Mouse (Mus musculus): Measurements from ENCODE around the gene Olfr126. TPM values are rescaled to one million over a fixed set of nuclear protein-coding genes. Genes with fewer than 3 reads are reported as not detected.

Gene Olfr126
- polyA plus RNA-seq (2014; fragmentation: Nextera tagmentation; extraction: Ambion mirVana): not detected in 2 replicates

DNA sequence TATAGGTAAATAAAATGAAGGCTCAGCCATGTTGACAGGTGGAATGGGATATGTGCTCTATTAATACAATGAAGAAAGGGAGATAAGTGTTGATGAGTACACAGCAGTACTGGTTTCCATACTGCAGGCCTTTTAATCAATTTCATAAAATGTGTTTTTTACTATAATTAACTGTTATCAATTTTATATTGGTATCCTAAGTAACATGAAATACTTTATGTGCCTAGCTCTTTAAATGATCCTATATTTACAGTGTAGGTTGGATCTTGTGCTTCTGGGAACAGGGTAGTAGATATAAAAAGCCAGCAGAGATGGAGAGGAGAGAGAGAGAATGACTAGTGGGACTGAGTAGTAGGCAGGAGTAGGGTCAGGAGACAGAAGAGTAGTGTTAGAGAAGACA lies at the start of gene Olfr126:
Gene Olfr126, plus strand, starts transcription at position 301 of the 400 bp plus-strand sequence.
- Histone ChIP-seq H3K9me3 (replicated peaks; ENCODE audit: control insufficient read depth, low read length) (no peaks in the 10 kb centered on the region), H3K27me3 (ENCODE audit: control insufficient read depth, insufficient read depth, low read length) (no peaks in the 10 kb centered on the region), H3K4me3 (ENCODE audit: low read depth, low read length) (no peak within 1 kb of the TSS), H3K4me2 (ENCODE audit: low read depth, low read length) (no peak within 1 kb of the TSS), H3K27ac (replicated peaks; ENCODE audit: low read depth, low read length) (no peak within 1 kb of the TSS), H3K36me3 (replicated peaks; ENCODE audit: control insufficient read depth, insufficient read depth, low read depth, low read length) (no peaks in the 10 kb centered on the region), H3K9ac (replicated peaks; ENCODE audit: low read length) (no peak within 1 kb of the TSS), H3K4me1 (ENCODE audit: control insufficient read depth, insufficient read depth, low read length) (no peaks in the 10 kb centered on the region)
- ATAC-seq (replicated peaks; ENCODE audit: insufficient number of reproducible peaks, low FRiP score, low TSS enrichment, low read depth): no peak
- DNase-seq (ENCODE audit: low spot score): no peak

DNA sequence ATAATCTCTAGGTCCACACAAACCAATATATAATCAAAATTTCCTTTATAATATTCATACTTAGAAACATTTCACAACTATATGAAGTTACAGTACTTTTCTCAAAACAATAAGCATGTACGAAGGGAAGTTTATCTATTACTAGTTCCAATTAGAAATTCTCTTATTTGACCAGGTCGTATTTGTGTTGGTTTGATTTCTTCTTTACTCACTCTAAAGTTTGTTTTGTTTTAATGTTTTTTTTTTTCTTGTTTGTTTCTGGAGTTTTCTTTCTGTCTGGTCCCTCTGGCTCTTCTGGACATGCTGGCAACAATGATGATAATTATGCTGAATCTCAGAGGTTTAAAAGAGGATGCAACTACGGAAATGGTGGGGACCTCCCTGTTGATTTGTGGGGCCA lies 47.7 kb upstream of the Olfr126 start, which contains the start of gene Olfr124:
Gene Olfr124, plus strand, starts transcription at position 301 of the 400 bp plus-strand sequence.
- Histone ChIP-seq H3K4me3 (ENCODE audit: low read depth, low read length) (no peak within 1 kb of the TSS), H3K9me3 (replicated peaks; ENCODE audit: control insufficient read depth, low read length) (no peaks in the 10 kb centered on the region), H3K9ac (replicated peaks; ENCODE audit: low read length) (no peak within 1 kb of the TSS), H3K36me3 (replicated peaks; ENCODE audit: control insufficient read depth, insufficient read depth, low read depth, low read length) (no peaks in the 10 kb centered on the region), H3K4me1 (ENCODE audit: control insufficient read depth, insufficient read depth, low read length) (no peaks in the 10 kb centered on the region), H3K4me2 (ENCODE audit: low read depth, low read length) (no peak within 1 kb of the TSS), H3K27me3 (ENCODE audit: control insufficient read depth, insufficient read depth, low read length) (no peaks in the 10 kb centered on the region), H3K27ac (replicated peaks; ENCODE audit: low read depth, low read length) (no peak within 1 kb of the TSS)
- 83% methylated on average over 3 of the region's 3 CpGs for WGBS
- ATAC-seq (replicated peaks; ENCODE audit: insufficient number of reproducible peaks, low FRiP score, low TSS enrichment, low read depth) (no peak), DNase-seq (ENCODE audit: low spot score) (no peak)

DNA sequence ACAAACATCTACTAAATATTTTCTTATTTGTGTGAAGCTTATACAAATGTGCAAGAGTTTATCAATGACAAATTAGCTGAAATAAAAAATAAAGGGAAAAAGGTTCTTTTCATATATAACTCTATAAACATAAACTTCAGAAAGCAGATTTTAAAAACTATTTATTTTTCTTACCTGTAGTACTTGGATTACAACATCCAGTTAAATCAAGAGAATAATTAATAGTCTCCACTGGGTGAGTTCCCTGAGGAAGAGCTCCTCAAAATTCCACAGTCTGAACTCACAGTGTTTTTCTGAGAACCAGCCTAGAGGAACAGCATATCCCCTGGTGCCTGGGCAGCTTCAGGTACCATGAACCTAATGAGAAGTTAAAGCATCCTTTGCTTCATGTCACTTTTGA lies 14.6 kb upstream of the Olfr126 start, which contains the start of gene Olfr125:
Gene Olfr125, plus strand, starts transcription at position 301 of the 400 bp plus-strand sequence.
- H3K27ac ChIP-seq (replicated peaks; ENCODE audit: low read depth, low read length): no peak within 1 kb of the TSS
- H3K4me3 ChIP-seq (ENCODE audit: low read depth, low read length): no peak within 1 kb of the TSS
- no peaks in the 10 kb centered on the region for H3K36me3 ChIP-seq (replicated peaks; ENCODE audit: control insufficient read depth, insufficient read depth, low read depth, low read length)
- no peaks in the 10 kb centered on the region for H3K9me3 ChIP-seq (replicated peaks; ENCODE audit: control insufficient read depth, low read length)
- no peak within 1 kb of the TSS for H3K4me2 ChIP-seq (ENCODE audit: low read depth, low read length)
- ATAC-seq (replicated peaks; ENCODE audit: insufficient number of reproducible peaks, low FRiP score, low TSS enrichment, low read depth): no peak
- no peaks in the 10 kb centered on the region for H3K27me3 ChIP-seq (ENCODE audit: control insufficient read depth, insufficient read depth, low read length)
- H3K9ac ChIP-seq (replicated peaks; ENCODE audit: low read length): no peak within 1 kb of the TSS
- no peak for DNase-seq (ENCODE audit: low spot score)
- no peaks in the 10 kb centered on the region for H3K4me1 ChIP-seq (ENCODE audit: control insufficient read depth, insufficient read depth, low read length)

DNA sequence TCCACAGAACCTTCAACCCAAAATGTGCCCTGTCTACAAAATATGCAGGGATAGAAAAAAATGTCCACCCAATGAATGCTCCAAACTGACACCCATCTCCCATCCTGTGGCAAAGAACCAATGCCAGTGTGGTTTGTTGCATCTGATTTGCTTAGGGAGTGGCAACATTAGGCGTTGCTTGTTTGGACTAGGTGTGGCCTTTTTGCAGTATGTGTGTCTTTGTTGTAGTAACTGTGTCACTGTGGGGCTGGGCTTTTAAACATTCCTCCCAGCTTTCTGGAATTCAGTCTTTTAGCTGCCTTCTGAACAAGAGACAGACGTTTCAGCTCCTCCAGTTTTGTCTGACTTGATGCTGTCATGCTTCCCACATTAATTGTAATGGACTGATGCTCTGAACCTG lies 16.6 kb downstream of the Olfr126 start:
- no peak for DNase-seq (ENCODE audit: low spot score)
- Histone ChIP-seq H3K4me3 (ENCODE audit: low read depth, low read length) (no peak overlapping the region), H3K27ac (replicated peaks; ENCODE audit: low read depth, low read length) (no peak overlapping the region), H3K4me2 (ENCODE audit: low read depth, low read length) (no peak overlapping the region), H3K27me3 (ENCODE audit: control insufficient read depth, insufficient read depth, low read length) (no peaks in the 10 kb centered on the region), H3K9me3 (replicated peaks; ENCODE audit: control insufficient read depth, low read length) (no peaks in the 10 kb centered on the region), H3K4me1 (ENCODE audit: control insufficient read depth, insufficient read depth, low read length) (no peaks in the 10 kb centered on the region), H3K9ac (replicated peaks; ENCODE audit: low read length) (no peak overlapping the region), H3K36me3 (replicated peaks; ENCODE audit: control insufficient read depth, insufficient read depth, low read depth, low read length) (no peaks in the 10 kb centered on the region)
- WGBS: 67% methylated on average over 2 of the region's 2 CpGs
- no peak for ATAC-seq (replicated peaks; ENCODE audit: insufficient number of reproducible peaks, low FRiP score, low TSS enrichment, low read depth)

DNA sequence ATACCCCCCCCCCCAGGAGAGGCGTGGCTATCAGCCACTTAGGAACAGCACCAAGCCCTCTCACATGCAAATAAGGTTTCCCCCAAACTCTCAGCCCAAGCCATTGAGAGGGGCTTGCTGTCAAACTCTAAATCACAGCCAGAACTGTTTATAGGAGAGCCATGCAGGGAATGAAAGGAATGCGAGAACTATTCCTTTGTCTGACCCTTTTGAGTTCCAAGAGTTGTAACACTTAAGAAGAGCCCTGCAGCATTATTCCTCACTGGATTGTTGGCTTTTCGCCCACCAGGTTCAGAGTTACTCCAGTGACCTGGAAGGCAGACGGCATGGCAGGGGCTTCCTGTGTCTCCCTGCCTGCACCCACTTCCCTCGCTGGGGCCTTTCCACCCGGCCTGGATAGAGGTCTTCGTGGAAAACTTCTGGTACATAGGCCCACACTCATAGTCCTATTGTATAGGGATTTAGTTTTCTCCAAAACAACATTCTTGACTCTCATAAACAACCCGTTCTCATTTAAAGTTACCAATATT lies 22.5 kb downstream of the Olfr126 start:
- H3K4me1 ChIP-seq (ENCODE audit: control insufficient read depth, insufficient read depth, low read length): no peaks in the 10 kb centered on the region
- no peak overlapping the region for H3K27ac ChIP-seq (replicated peaks; ENCODE audit: low read depth, low read length)
- H3K4me2 ChIP-seq (ENCODE audit: low read depth, low read length): no peak overlapping the region
- H3K4me3 ChIP-seq (ENCODE audit: low read depth, low read length): no peak overlapping the region
- no peaks in the 10 kb centered on the region for H3K27me3 ChIP-seq (ENCODE audit: control insufficient read depth, insufficient read depth, low read length)
- ATAC-seq (replicated peaks; ENCODE audit: insufficient number of reproducible peaks, low FRiP score, low TSS enrichment, low read depth) (no peak), DNase-seq (ENCODE audit: low spot score) (peak; percentile 7)
- H3K9me3 ChIP-seq (replicated peaks; ENCODE audit: control insufficient read depth, low read length): no peaks in the 10 kb centered on the region
- 21% methylated on average over 8 of the region's 8 CpGs for WGBS
- H3K9ac ChIP-seq (replicated peaks; ENCODE audit: low read length): no peak overlapping the region
- no peaks in the 10 kb centered on the region for H3K36me3 ChIP-seq (replicated peaks; ENCODE audit: control insufficient read depth, insufficient read depth, low read depth, low read length)

DNA sequence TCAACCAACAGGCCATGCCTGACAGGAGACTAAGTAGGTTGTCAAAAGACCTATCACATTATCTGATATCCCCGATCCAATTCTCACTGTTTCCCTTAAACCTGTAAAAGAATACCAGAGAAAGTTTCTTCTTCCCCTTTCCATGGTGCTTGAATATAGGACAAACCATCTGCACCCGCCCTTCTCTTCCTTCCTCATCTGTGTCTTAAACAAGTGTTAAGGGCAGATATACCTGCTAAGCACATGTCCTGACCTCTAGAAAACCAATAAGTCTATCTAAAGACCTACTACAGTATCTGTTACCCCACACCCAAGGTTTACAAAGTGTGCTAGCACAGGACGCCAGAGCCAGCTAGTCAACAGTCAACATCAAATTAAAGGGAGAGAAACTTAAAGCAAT lies 26.5 kb downstream of the Olfr126 start:
- H3K4me1 ChIP-seq (ENCODE audit: control insufficient read depth, insufficient read depth, low read length): no peaks in the 10 kb centered on the region
- no peak for ATAC-seq (replicated peaks; ENCODE audit: insufficient number of reproducible peaks, low FRiP score, low TSS enrichment, low read depth)
- no peaks in the 10 kb centered on the region for H3K27me3 ChIP-seq (ENCODE audit: control insufficient read depth, insufficient read depth, low read length)
- WGBS: 84% methylated on average over 3 of the region's 3 CpGs
- no peaks in the 10 kb centered on the region for H3K9me3 ChIP-seq (replicated peaks; ENCODE audit: control insufficient read depth, low read length)
- H3K4me2 ChIP-seq (ENCODE audit: low read depth, low read length): no peak overlapping the region
- no peak overlapping the region for H3K27ac ChIP-seq (replicated peaks; ENCODE audit: low read depth, low read length)
- H3K36me3 ChIP-seq (replicated peaks; ENCODE audit: control insufficient read depth, insufficient read depth, low read depth, low read length): no peaks in the 10 kb centered on the region
- DNase-seq (ENCODE audit: low spot score): no peak
- no peak overlapping the region for H3K4me3 ChIP-seq (ENCODE audit: low read depth, low read length)
- no peak overlapping the region for H3K9ac ChIP-seq (replicated peaks; ENCODE audit: low read length)

DNA sequence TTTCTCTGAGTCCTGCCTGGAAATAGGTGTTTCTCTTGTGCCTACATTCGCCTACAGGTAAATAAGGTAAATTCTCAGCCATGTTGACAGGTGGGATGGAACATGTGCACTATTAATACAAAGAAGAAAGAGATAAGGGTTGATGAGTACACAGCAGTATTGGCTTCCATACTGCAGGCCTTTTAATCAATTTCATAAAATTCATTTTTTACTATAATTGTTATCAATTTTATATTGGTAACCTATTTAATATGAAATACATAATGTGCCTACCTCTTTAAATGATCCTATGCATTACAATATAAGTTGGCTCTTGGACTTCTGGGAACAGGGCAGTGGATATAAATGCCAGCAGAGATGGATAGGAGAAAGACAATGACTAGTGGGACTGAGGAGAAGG lies 52.9 kb downstream of the Olfr126 start, which contains the start of gene Olfr127:
Gene Olfr127, plus strand, starts transcription at position 301 of the 400 bp plus-strand sequence.
- DNase-seq (ENCODE audit: low spot score) (no peak), ATAC-seq (replicated peaks; ENCODE audit: insufficient number of reproducible peaks, low FRiP score, low TSS enrichment, low read depth) (no peak)
- no peaks in the 10 kb centered on the region for H3K9me3 ChIP-seq (replicated peaks; ENCODE audit: control insufficient read depth, low read length)
- no peak within 1 kb of the TSS for H3K4me3 ChIP-seq (ENCODE audit: low read depth, low read length)
- 65% methylated on average over 1 of the region's 1 CpGs for WGBS
- H3K36me3 ChIP-seq (replicated peaks; ENCODE audit: control insufficient read depth, insufficient read depth, low read depth, low read length): no peaks in the 10 kb centered on the region
- no peak within 1 kb of the TSS for H3K27ac ChIP-seq (replicated peaks; ENCODE audit: low read depth, low read length)
- H3K4me2 ChIP-seq (ENCODE audit: low read depth, low read length): no peak within 1 kb of the TSS
- H3K4me1 ChIP-seq (ENCODE audit: control insufficient read depth, insufficient read depth, low read length): no peaks in the 10 kb centered on the region
- no peaks in the 10 kb centered on the region for H3K27me3 ChIP-seq (ENCODE audit: control insufficient read depth, insufficient read depth, low read length)
- no peak within 1 kb of the TSS for H3K9ac ChIP-seq (replicated peaks; ENCODE audit: low read length)

All from embryonic facial prominence, embryonic 11.5 days (tissue).